Mouse (Mus musculus) E14TG2a.4 (cell line): ENCODE measurements around the gene Bmp2k.
A peak's percentile ranks its signal among the peaks of the same experiment; 100 is the strongest.

Experiments used
- H3K27me3 ChIP-seq: 2 replicates; pipeline ENCODE4 v1.6.1; 2014; ENCODE audit warnings: low read length, control low read depth; ENCODE audit not compliant: insufficient read depth
- H3K36me3 ChIP-seq: 2 replicates; pipeline ENCODE4 v1.6.1; 2014; ENCODE audit warnings: low read length, control low read depth; ENCODE audit not compliant: insufficient read depth
- H3K4me1 ChIP-seq: replicated peaks from 2 replicates; pipeline ENCODE4 v1.6.1; 2014; ENCODE audit warnings: low read depth, low read length, control low read depth
- H3K4me3 ChIP-seq: replicated peaks from 2 replicates; pipeline ENCODE4 v1.5.1; 2014; ENCODE audit warnings: mild to moderate bottlenecking, low read length
- H3K9me3 ChIP-seq: 2 replicates; pipeline ENCODE4 v1.6.1; 2014; ENCODE audit warnings: low read length, control low read depth
- CTCF ChIP-seq: conservative IDR thresholded peaks from 2 replicates; pipeline ENCODE4 v1.5.1; 2014; ENCODE audit warnings: low read length
- NANOG ChIP-seq: IDR thresholded peaks from 2 replicates; pipeline ENCODE4 v1.6.1; 2014; ENCODE audit warnings: borderline replicate concordance, low read length, mixed read lengths
- POU5F1 ChIP-seq: IDR thresholded peaks from 2 replicates; pipeline ENCODE4 v1.6.1; 2014; ENCODE audit warnings: low read length, borderline replicate concordance

Bmp2k gene

GRCm38 (mm10) chr5:97110133-97110532 lies 112.6 kb downstream of the Bmp2k start:
- H3K9me3 ChIP-seq, result no peaks in the 10 kb centered on the region
- no peak for TF ChIP-seq POU5F1
- no peak for TF ChIP-seq CTCF
- no peak for TF ChIP-seq NANOG
- H3K4me1 ChIP-seq, result peaks cover 13% of the 10 kb centered on the region
- H3K27me3 ChIP-seq, result peaks cover 8% of the 10 kb centered on the region; the same call in 1 of the 2 replicates
- peak overlapping the region; percentile 91; the same call in 1 of the 2 replicates for H3K4me3 ChIP-seq
- peaks cover 29% of the 10 kb centered on the region for H3K36me3 ChIP-seq

- Histone ChIP-seq H3K27me3 (peaks cover 8% of the 10 kb centered on the region; the same call in 1 of the 2 replicates), H3K4me1 (peaks cover 13% of the 10 kb centered on the region), H3K36me3 (peaks cover 24% of the 10 kb centered on the region), H3K4me3 (peak overlapping the region; percentile 91), H3K9me3 (no peaks in the 10 kb centered on the region)
- TF ChIP-seq NANOG (no peak), POU5F1 (no peak), CTCF (no peak)
Measured at GRCm38 (mm10) chr5:97110697-97111096, 113.2 kb downstream of the Bmp2k start.

- TF ChIP-seq NANOG, result no peak
- TF ChIP-seq POU5F1, result no peak
- TF ChIP-seq CTCF, result no peak
- Histone ChIP-seq H3K27me3 (peaks cover 8% of the 10 kb centered on the region; the same call in 1 of the 2 replicates), H3K4me1 (peaks cover 13% of the 10 kb centered on the region), H3K36me3 (peaks cover 18% of the 10 kb centered on the region), H3K9me3 (no peaks in the 10 kb centered on the region), H3K4me3 (peak within 1 kb of the TSS; percentile 91)
Measured at GRCm38 (mm10) chr5:97111207-97111910, 113.9 kb downstream of the Bmp2k start, which contains the start of gene Paqr3. Paqr3 (minus strand) TSS chr5:97111596.

DNA sequence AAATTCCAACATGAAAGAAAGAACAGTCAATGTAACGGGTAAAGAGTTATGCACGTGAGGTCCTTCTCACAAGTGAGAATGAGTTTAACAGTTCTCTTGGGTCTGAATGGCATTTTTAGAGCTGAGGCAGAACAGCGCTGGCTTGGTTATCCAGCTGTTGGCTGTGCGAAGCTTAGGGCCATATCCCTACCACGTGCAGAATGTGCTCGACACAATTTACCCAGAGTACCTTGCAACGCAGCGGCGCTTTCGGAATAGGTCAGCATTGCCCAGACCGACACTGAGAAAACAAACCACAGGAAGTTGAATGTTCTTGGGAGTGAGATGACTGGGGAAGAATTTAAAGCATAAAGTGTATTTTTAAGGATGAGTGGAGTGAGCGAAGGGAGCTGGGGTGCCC lies 127.5 kb downstream of the Bmp2k start:
- H3K27me3 ChIP-seq, result no peaks in the 10 kb centered on the region
- no peak overlapping the region for H3K4me3 ChIP-seq
- TF ChIP-seq CTCF, result no peak
- TF ChIP-seq POU5F1, result no peak
- no peak for TF ChIP-seq NANOG
- H3K4me1 ChIP-seq, result no peaks in the 10 kb centered on the region
- no peaks in the 10 kb centered on the region for H3K9me3 ChIP-seq
- H3K36me3 ChIP-seq, result no peaks in the 10 kb centered on the region

DNA sequence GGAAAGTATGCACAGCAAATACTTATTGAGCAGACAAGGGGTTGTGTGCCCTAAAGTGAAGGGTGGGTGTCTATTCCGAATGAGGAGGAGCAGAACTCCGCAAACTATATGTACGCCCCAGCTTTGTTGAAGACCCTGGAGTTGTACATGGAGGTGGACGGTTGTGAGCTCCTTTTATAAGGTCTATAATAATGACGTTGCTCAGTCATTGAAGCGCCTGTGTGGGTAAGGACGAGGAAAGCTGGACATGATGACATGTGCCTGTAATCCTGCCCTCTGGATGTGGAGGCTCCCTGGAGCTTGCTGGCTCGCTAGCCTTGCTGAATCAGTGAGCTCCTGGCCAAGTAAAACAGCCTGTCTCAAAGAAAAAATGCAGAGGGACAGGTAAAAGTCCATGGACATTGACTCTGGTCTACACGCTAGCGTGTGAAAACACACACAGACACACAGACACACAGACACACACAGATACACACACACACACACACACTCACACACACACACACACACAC lies 128.0 kb downstream of the Bmp2k start:
- H3K4me3 ChIP-seq, result no peak overlapping the region
- TF ChIP-seq NANOG (no peak), POU5F1 (no peak)
- H3K27me3 ChIP-seq, result no peaks in the 10 kb centered on the region

DNA sequence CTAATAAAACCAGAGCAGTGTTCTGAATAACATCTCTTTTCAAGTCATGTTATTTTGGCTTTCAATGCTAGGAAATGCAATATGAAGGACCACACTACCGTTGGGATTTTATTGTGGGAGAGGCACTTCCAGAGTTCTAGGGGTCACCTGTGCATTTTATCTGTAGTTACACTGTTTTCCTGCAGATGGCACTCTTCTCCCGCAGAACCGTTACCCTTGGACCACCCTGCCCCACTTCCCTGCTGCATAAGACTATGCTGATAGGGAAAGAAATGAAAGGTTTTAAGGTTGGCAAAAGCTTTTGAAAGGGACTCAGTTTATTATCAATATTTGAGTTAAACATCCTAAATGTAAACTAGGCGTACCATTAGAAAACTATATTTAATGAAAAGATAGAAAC lies 128.5 kb downstream of the Bmp2k start:
- TF ChIP-seq CTCF, result peak; percentile 37
- TF ChIP-seq POU5F1, result no peak
- no peak overlapping the region for H3K4me3 ChIP-seq
- no peaks in the 10 kb centered on the region for H3K27me3 ChIP-seq
- no peaks in the 10 kb centered on the region for H3K9me3 ChIP-seq
- no peaks in the 10 kb centered on the region for H3K4me1 ChIP-seq
- H3K36me3 ChIP-seq, result no peaks in the 10 kb centered on the region

More for the DNA sequence above, 128.0 kb downstream of the Bmp2k start:
- Histone ChIP-seq H3K4me1 (no peaks in the 10 kb centered on the region), H3K9me3 (no peaks in the 10 kb centered on the region), H3K36me3 (no peaks in the 10 kb centered on the region)

- Histone ChIP-seq H3K4me1 (no peaks in the 10 kb centered on the region), H3K27me3 (no peaks in the 10 kb centered on the region), H3K4me3 (no peak overlapping the region), H3K9me3 (no peaks in the 10 kb centered on the region), H3K36me3 (no peaks in the 10 kb centered on the region)
- TF ChIP-seq CTCF (no peak), POU5F1 (no peak), NANOG (no peak)
Measured at GRCm38 (mm10) chr5:97127284-97127683, 129.8 kb downstream of the Bmp2k start.

GRCm38 (mm10) chr5:97128242-97129226 lies 131.0 kb downstream of the Bmp2k start:
- Histone ChIP-seq H3K4me1 (no peaks in the 10 kb centered on the region), H3K36me3 (no peaks in the 10 kb centered on the region), H3K4me3 (no peak overlapping the region), H3K27me3 (no peaks in the 10 kb centered on the region), H3K9me3 (no peaks in the 10 kb centered on the region)
- TF ChIP-seq POU5F1, result no peak
- TF ChIP-seq NANOG, result no peak
- peak; percentile 96 for TF ChIP-seq CTCF
